Mouse (Mus musculus) neural tube, embryonic 14.5 days (tissue): ENCODE measurements around the gene Zc3h7b. TPM values are rescaled to one million over a fixed set of nuclear protein-coding genes. Genes with fewer than 3 reads are reported as not detected.
A peak's percentile ranks its signal among the peaks of the same experiment; 100 is the strongest.
"Not testable (repeated sequence)": the region's sequence is repeated elsewhere in the genome, so short reads cannot be mapped to it uniquely, and the experiment has no call there.

ENCODE experiments used
- ATAC-seq: fragments of 200-750 bp; cut with Nextera tagmentation; 2 replicates; pipeline ENCODE4 v1.8.0; 2017; ENCODE audit warnings: low read depth, mild to moderate bottlenecking, moderate TSS enrichment, moderate library complexity
- H3K27ac ChIP-seq: fragments of 300-500 bp; sonication (generic); 2 replicates; pipeline ENCODE4 v1.5.1; 2014; ENCODE audit warnings: low read depth, mild to moderate bottlenecking, control low read depth, low read length, moderate library complexity, mixed read lengths
- H3K27me3 ChIP-seq: fragments of 300-500 bp; sonication (generic); 2 replicates; pipeline ENCODE4 v1.6.1; 2014; ENCODE audit warnings: low read length; ENCODE audit not compliant: control insufficient read depth, insufficient read depth
- H3K36me3 ChIP-seq: fragments of 300-500 bp; sonication (generic); 2 replicates; pipeline ENCODE4 v1.6.1; 2014; ENCODE audit warnings: low read length, mixed read lengths; ENCODE audit not compliant: control insufficient read depth, insufficient read depth
- H3K4me1 ChIP-seq: fragments of 300-500 bp; sonication (generic); 2 replicates; pipeline ENCODE4 v1.6.1; 2014; ENCODE audit warnings: low read length; ENCODE audit not compliant: control insufficient read depth, insufficient read depth
- H3K4me2 ChIP-seq: fragments of 300-500 bp; sonication (generic); 2 replicates; pipeline ENCODE4 v1.6.1; 2014; ENCODE audit warnings: mild to moderate bottlenecking, low read depth, low read length, control low read depth
- H3K4me3 ChIP-seq: fragments of 300-500 bp; sonication (generic); 2 replicates; pipeline ENCODE4 v1.5.1; 2014; ENCODE audit warnings: low read depth, low read length, control low read depth, mixed read lengths
- H3K9ac ChIP-seq: fragments of 300-500 bp; sonication (generic); replicated peaks from 2 replicates; pipeline ENCODE4 v1.6.1; 2014; ENCODE audit warnings: low read depth, mild to moderate bottlenecking, control low read depth, low read length, mixed read lengths
- H3K9me3 ChIP-seq: fragments of 300-500 bp; sonication (generic); 2 replicates; pipeline ENCODE4 v1.6.1; 2016; ENCODE audit warnings: low read length; ENCODE audit not compliant: control insufficient read depth
- WGBS: fragments of 180-500 bp; shearing (Covaris S2); extraction: QIAGEN DNeasy Blood & Tissue Kit; methylation state at CpG from one replicate; pipeline ENCODE4 v1.1.7; 2014; 5-methylcytosine and 5-hydroxymethylcytosine counted together
- polyA plus RNA-seq: library from polyadenylated mRNA; unstranded; fragments of >200 nt; fragmentation: Nextera tagmentation; extraction: Ambion mirVana; gene quantifications from 2 replicates; pipeline ENCODE4 v1.2.1, GENCODE M21; 2014

The Zc3h7b gene
- polyA plus RNA-seq: 49.6 and 72.6 TPM in 2 replicates

DNA sequence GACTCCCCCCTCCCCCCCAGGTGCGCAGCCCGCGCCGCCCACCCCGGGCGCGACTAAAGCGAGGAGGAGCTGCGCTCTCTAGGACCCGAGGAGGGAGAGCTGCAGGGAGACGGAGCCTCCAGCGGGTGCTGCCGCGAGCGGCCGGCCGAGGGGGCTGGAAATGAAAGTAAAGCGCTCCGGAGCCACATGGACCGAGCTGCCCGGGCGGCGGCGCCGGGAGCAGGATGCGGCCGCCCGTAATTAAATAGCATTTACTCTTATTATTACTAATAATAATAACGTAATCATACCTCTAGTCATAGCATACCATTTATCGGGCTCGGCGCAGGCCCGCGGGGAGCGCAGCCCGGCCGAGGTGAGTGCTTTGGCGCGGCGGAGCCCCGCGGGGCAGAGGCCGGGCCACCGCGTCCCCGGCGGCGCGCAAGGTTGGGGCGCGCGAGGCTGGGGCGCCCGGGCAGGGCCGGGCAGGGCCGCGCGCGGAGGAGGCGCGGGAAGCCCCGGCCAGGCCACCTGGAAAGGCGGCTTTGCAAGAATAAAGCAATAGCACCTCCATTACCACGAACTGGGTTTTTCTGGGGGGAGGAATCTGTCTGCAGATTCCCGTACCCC is at the start of gene Zc3h7b, which contains the start of gene Rangap1:
Gene Zc3h7b (plus strand): TSS at position 66 of the 609 bp plus-strand sequence.
Gene Rangap1 (minus strand): TSS at position 539 of the 609 bp plus-strand sequence.
- WGBS: under 1% methylated on average over 56 of the region's 65 CpGs
- ATAC-seq: peak; percentile 85

GRCm38 (mm10) chr15:81697175-81697574 is 47.7 kb upstream of the Zc3h7b start, which contains the start of gene Chadl:
Chadl (minus strand) TSS chr15:81697287.
- Histone ChIP-seq H3K9me3 (no peaks in the 10 kb centered on the region), H3K4me1 (peaks cover 6% of the 10 kb centered on the region; the same call in 1 of the 2 replicates), H3K9ac (no peak within 1 kb of the TSS), H3K4me3 (no peak within 1 kb of the TSS), H3K27ac (no peak within 1 kb of the TSS), H3K36me3 (no peaks in the 10 kb centered on the region), H3K27me3 (peaks cover 19% of the 10 kb centered on the region), H3K4me2 (no peak within 1 kb of the TSS; the same call in 1 of the 2 replicates)
- 46% methylated on average over 7 of the region's 7 CpGs for WGBS
- ATAC-seq: peak; percentile 12; the same call in 1 of the 2 replicates

More for the DNA sequence above, at the start of gene Zc3h7b, which contains the start of gene Rangap1:
- Histone ChIP-seq H3K27me3 (no peaks in the 10 kb centered on the region), H3K36me3 (no peaks in the 10 kb centered on the region), H3K9ac (peak within 1 kb of the TSS; percentile 94), H3K4me1 (peaks cover 11% of the 10 kb centered on the region; the same call in 1 of the 2 replicates), H3K4me2 (peak within 1 kb of the TSS; percentile 77), H3K9me3 (no peaks in the 10 kb centered on the region), H3K4me3 (peak within 1 kb of the TSS; percentile 98), H3K27ac (peak within 1 kb of the TSS; percentile 89)

DNA sequence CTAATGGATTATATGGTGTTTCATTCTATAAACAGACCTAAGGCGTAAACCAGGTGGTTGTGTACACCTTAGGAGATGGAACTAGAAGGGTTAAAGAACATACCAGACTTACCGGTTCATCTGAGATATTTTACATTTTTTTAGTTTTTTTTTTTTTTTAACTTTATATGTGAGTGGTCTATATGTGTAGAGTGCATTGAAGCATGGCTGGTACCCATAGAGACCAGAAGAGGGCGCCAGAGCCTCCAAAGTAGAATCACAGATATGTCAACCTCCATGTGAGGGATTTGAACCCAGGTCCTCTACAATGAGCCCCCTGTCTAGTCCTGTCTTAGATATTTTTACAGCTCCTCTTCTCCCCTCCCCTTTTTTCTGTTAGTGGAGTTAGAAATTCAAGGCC is 47.0 kb upstream of the Zc3h7b start:
- peaks cover 5% of the 10 kb centered on the region; the same call in 1 of the 2 replicates for H3K4me1 ChIP-seq
- H3K27ac ChIP-seq: no peak overlapping the region
- H3K36me3 ChIP-seq: no peaks in the 10 kb centered on the region
- ATAC-seq: no peak
- H3K9ac ChIP-seq: no peak overlapping the region
- WGBS: 51% methylated on average over 3 of the region's 3 CpGs
- no peak overlapping the region for H3K4me2 ChIP-seq
- no peak overlapping the region for H3K4me3 ChIP-seq
- H3K27me3 ChIP-seq: peaks cover 13% of the 10 kb centered on the region
- H3K9me3 ChIP-seq: no peaks in the 10 kb centered on the region

- no peak for ATAC-seq
- Histone ChIP-seq H3K36me3 (no peaks in the 10 kb centered on the region; the same call in 1 of the 2 replicates), H3K9ac (no peak overlapping the region), H3K27ac (no peak overlapping the region), H3K27me3 (peaks cover 9% of the 10 kb centered on the region), H3K4me3 (no peak overlapping the region), H3K4me1 (peaks cover 2% of the 10 kb centered on the region; the same call in 1 of the 2 replicates), H3K9me3 (no peaks in the 10 kb centered on the region), H3K4me2 (no peak overlapping the region)
- WGBS: 67% methylated on average over 2 of the region's 2 CpGs
Measured at GRCm38 (mm10) chr15:81698532-81698931, 46.3 kb upstream of the Zc3h7b start.

- H3K27ac ChIP-seq: no peak overlapping the region
- 75% methylated on average over 2 of the region's 2 CpGs for WGBS
- ATAC-seq: no peak
Measured at GRCm38 (mm10) chr15:81700161-81700560, 44.7 kb upstream of the Zc3h7b start.

DNA sequence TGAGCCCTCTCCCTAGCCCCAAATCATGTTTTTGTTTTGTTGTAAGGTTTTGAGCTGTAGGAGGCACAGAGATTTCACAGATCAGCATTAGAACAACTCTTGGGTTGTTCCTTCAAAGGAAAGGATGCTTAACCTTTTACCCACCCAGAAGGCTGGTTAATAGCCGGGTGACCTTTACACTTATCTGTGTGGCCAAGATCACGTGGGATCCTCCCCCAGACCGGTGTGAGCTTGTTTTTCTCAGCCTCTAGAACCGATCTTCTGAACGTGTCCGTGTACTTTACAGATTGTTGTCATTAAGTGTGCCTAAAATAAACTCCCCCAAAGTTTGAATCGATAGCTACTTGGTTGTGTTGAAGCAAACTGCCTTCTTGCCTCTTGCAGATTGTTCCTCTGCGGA is 44.3 kb upstream of the Zc3h7b start:
- no peak overlapping the region for H3K4me2 ChIP-seq
- H3K9me3 ChIP-seq: no peaks in the 10 kb centered on the region
- H3K4me3 ChIP-seq: no peak overlapping the region
- H3K9ac ChIP-seq: no peak overlapping the region
- H3K4me1 ChIP-seq: no peaks in the 10 kb centered on the region
- 84% methylated on average over 8 of the region's 8 CpGs for WGBS
- H3K27me3 ChIP-seq: no peaks in the 10 kb centered on the region
- no peak overlapping the region for H3K27ac ChIP-seq
- H3K36me3 ChIP-seq: peaks cover 12% of the 10 kb centered on the region
- no peak for ATAC-seq

More at GRCm38 (mm10) chr15:81700161-81700560, 44.7 kb upstream of the Zc3h7b start:
- Histone ChIP-seq H3K27me3 (peaks cover 2% of the 10 kb centered on the region; the same call in 1 of the 2 replicates), H3K9ac (no peak overlapping the region), H3K4me2 (no peak overlapping the region), H3K4me3 (no peak overlapping the region), H3K4me1 (no peaks in the 10 kb centered on the region), H3K36me3 (peaks cover 7% of the 10 kb centered on the region), H3K9me3 (no peaks in the 10 kb centered on the region)

DNA sequence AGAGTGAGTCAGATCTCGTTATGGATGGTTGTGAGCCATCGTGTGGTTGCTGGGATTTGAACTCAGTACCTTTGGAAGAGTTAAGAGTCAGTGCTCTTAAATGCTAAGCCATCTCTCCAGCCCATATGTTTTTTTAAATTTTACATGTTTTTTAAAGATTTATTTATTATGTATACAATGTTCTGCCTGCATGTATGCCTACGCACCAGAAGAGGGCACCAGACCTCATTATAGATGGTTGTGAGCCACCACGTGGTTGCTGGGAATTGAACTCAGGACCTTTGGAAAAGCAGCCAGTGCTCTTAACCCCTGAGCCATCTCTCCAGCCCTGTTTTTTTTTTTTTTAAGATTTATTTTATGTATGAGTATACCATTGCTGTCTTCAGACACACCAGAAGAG is 43.5 kb upstream of the Zc3h7b start:
- not testable (repeated sequence) for H3K27ac ChIP-seq, H3K27me3 ChIP-seq, H3K4me1 ChIP-seq, H3K9ac ChIP-seq, H3K9me3 ChIP-seq, H3K4me3 ChIP-seq, H3K4me2 ChIP-seq, ATAC-seq
- peaks cover 18% of the 10 kb centered on the region for H3K36me3 ChIP-seq
- 78% methylated on average over 4 of the region's 4 CpGs for WGBS

- WGBS: 88% methylated on average over 13 of the region's 13 CpGs
- Histone ChIP-seq H3K4me3 (no peak overlapping the region), H3K27ac (no peak overlapping the region), H3K9ac (no peak overlapping the region), H3K4me2 (no peak overlapping the region), H3K4me1 (no peaks in the 10 kb centered on the region), H3K27me3 (no peaks in the 10 kb centered on the region), H3K9me3 (no peaks in the 10 kb centered on the region), H3K36me3 (peaks cover 24% of the 10 kb centered on the region)
- ATAC-seq: no peak
Measured at GRCm38 (mm10) chr15:81702306-81703093, 42.4 kb upstream of the Zc3h7b start.

DNA sequence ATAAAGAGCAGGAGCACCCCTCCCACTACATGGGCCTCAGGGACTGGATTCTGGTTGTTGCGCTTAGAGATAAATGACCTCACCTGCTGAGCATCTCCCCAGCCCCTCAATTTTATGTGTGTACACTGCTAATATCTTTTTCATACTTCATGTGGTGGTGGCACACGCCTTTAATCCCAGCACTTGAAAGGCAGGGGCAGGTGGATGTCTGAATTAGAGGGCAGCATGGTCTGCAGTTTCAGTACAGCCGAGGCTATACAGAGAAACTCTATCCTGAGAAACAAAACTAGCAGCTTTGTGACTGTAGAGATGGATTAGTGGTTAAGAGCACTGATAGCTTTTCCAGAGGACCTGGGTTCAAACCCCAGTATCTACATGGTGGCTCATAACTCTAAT is 41.8 kb upstream of the Zc3h7b start:
- H3K27ac ChIP-seq: no peak overlapping the region
- no peaks in the 10 kb centered on the region for H3K27me3 ChIP-seq
- H3K9ac ChIP-seq: no peak overlapping the region
- no peak overlapping the region for H3K4me3 ChIP-seq
- WGBS: 78% methylated on average over 3 of the region's 3 CpGs
- peaks cover 25% of the 10 kb centered on the region for H3K36me3 ChIP-seq
- ATAC-seq: no peak
- no peak overlapping the region for H3K4me2 ChIP-seq
- no peaks in the 10 kb centered on the region for H3K4me1 ChIP-seq
- no peaks in the 10 kb centered on the region for H3K9me3 ChIP-seq
